Comparison of ENCODE assay signal across 11 mouse cellular contexts in the genomic region with DNA sequence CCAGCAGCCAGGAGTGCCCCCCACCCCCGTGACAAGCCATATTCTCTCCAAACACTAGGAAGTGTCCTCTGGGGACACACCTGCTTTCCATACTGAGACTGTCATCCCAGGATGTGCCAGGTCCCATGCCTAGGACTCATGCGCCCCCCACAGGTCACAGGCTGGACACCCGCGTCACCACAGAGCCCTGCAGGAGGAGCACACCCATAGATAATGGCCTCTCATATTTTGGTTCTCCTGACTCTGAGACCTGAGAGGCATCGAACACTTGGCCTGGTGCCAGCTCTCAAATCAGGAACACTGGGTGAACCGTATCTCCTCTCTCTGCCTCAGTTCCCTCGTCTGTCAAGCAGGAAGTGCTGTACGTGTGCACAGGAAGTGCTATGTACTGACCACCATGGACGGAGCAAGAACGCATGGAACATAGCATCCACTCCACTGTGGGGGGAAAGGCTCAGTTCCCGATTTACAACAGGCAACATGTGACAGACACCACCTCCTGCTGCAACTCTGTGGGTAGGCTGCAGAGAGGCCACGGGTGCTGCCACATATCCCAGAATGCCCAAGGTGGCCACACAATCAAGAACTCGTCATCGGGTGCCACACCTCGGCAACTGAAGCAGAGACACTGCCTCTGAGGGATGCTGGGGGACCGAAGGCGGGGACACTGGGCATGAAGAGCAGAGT. TPM values are rescaled to one million over a fixed set of nuclear protein-coding genes. Genes with fewer than 3 reads are reported as not detected.
A peak's percentile ranks its signal among the peaks of the same experiment; 100 is the strongest.
DNase-seq lines count a peak whose midpoint lies in the region; ATAC-seq lines count a peak whose summit lies in the region.
"Had no signal": no experiment of that assay in that cellular context is flagged by ENCODE, and none has a peak within 500 bp of the region (broad histone marks: within the 10 kb centered on the region; RNA-seq: fewer than 3 reads in every experiment).

No protein-coding gene starts in this region.

- H3K9ac ChIP-seq in kidney, embryonic 16.5 days (replicated peaks; ENCODE audit: low read length) = no peak overlapping the region

- H3K4me2 ChIP-seq in kidney, embryonic 16.5 days (replicated peaks; ENCODE audit: low read depth, low read length) = no peak overlapping the region

- H3K9me3 ChIP-seq in kidney, embryonic 16.5 days (ENCODE audit: low read length) = no peaks in the 10 kb centered on the region

- no peak overlapping the region for H3K27ac ChIP-seq in kidney, embryonic 16.5 days (ENCODE audit: low read length)

- no peak for ATAC-seq in kidney, embryonic 16.5 days (ENCODE audit: low FRiP score, low TSS enrichment)
- ATAC-seq: CD4-positive, CD25-positive, alpha-beta regulatory T cell, adult 4 months had no signal

- peaks cover 10% of the 10 kb centered on the region for H3K4me1 ChIP-seq in kidney, embryonic 16.5 days (ENCODE audit: insufficient read depth, low read length)

- WGBS in kidney, embryonic 16.5 days = 70% methylated on average over 17 of the region's 17 CpGs

- peak; percentile 49 for DNase-seq in embryo, embryonic 10 days (ENCODE audit: low spot score)
- no peak for DNase-seq in embryo, embryonic 9.5 days (ENCODE audit: extremely low spot score)
- peak; percentile 29 for DNase-seq in kidney, postnatal 10 days
- DNase-seq in testis, postnatal 10 days (ENCODE audit: low spot score) = peak; percentile 73
- DNase-seq in testis, postnatal 14 days (ENCODE audit: low spot score) = no peak
- no peak for DNase-seq in spleen, adult 18-20 months
- DNase-seq in left cerebral cortex, adult 8-10 months (ENCODE audit: low spot score in 2 of 2) = no peak
- DNase-seq: layer of hippocampus, postnatal 36 days; lung, adult 2 months had no signal

- H3K27me3 ChIP-seq in kidney, embryonic 16.5 days (ENCODE audit: insufficient read depth, low read length) = no peaks in the 10 kb centered on the region

- H3K36me3 ChIP-seq in kidney, embryonic 16.5 days (ENCODE audit: insufficient read depth, low read length) = 0 out of 2 replicates have a peak, but pooled peaks cover 2% of the 10 kb centered on the region

- H3K4me3 ChIP-seq in kidney, embryonic 16.5 days (ENCODE audit: low read length) = no peak overlapping the region

RNA-seq across cellular contexts. Expression of a gene that starts 53.7 kb away (rescaled TPM):
- polyA plus RNA-seq in kidney, embryonic 16.5 days (2015; fragmentation: Nextera tagmentation; extraction: Ambion mirVana) = 2.6 and 2.8 TPM in 2 replicates
- total RNA-seq in left cerebral cortex, adult 8-10 months (2022) = 10 to 100 TPM; 15.2 to 16.8 (median 15.6) TPM

Comparison
In these comparisons a context has a peak if more than half of its experiments do, and no peak if none do; other contexts are left out.
1. DNase-seq: peak in embryo, embryonic 10 days (single experiment), kidney, postnatal 10 days (single experiment) and testis, postnatal 10 days (single experiment); none in embryo, embryonic 9.5 days (single experiment), testis, postnatal 14 days (single experiment), spleen, adult 18-20 months (0 of 2) and left cerebral cortex, adult 8-10 months (0 of 2).